ENCODE assay signal across 8 mouse cellular contexts in genomic region chr5:134933686-134934085, GRCm38 (mm10). TPM values are rescaled to one million over a fixed set of nuclear protein-coding genes. Genes with fewer than 3 reads are reported as not detected.
"Had no signal": no experiment of that assay in that cellular context is flagged by ENCODE, and none has a peak within 500 bp of the region (broad histone marks: within the 10 kb centered on the region; RNA-seq: fewer than 3 reads in every experiment).

No protein-coding gene starts in this region.

RNA-seq across cellular contexts. Expression of gene Cldn4, which starts 13.0 kb away (rescaled TPM):
- polyA plus RNA-seq: midbrain, embryonic 13.5 days; midbrain, postnatal 0 days; neural tube, embryonic 14.5 days had no signal

RNA-seq across cellular contexts. Expression of gene Cldn13, which starts 18.4 kb away (rescaled TPM):
- polyA plus RNA-seq: midbrain, postnatal 0 days had no signal

RNA-seq across cellular contexts. Expression of gene Tmem270, which starts 27.2 kb away (rescaled TPM):
- polyA plus RNA-seq: kidney, postnatal 0 days; limb, embryonic 11.5 days; limb, embryonic 15.5 days; lung, embryonic 16.5 days; midbrain, embryonic 13.5 days; neural tube, embryonic 14.5 days; stomach, postnatal 0 days had no signal
